Mouse (Mus musculus) embryonic stem cell, embryonic (primary cell): ENCODE results near the gene Ino80e.

Source experiments
- CTCF ChIA-PET, 4 experiments: fragments of 300-600 bp in 2 of 4; fragments of 350-600 bp in 2 of 4; sonication (Branson Sonifier 250); formaldehyde crosslinking; loops; one replicate each; lab custom pipeline; 2022; ENCODE audit warnings: inconsistent platforms in 2 of 4; lab: Charles Lee
- POLR2A ChIA-PET, 4 experiments: fragments of 300-600 bp in 2 of 4; fragments of 350-600 bp in 2 of 4; sonication (Branson Sonifier 250); formaldehyde crosslinking; loops; one replicate each; lab custom pipeline; 2022; ENCODE audit warnings: antibody characterized with exemption in 4 of 4, inconsistent platforms in 1 of 4; lab: Charles Lee

Gene Ino80e

DNA sequence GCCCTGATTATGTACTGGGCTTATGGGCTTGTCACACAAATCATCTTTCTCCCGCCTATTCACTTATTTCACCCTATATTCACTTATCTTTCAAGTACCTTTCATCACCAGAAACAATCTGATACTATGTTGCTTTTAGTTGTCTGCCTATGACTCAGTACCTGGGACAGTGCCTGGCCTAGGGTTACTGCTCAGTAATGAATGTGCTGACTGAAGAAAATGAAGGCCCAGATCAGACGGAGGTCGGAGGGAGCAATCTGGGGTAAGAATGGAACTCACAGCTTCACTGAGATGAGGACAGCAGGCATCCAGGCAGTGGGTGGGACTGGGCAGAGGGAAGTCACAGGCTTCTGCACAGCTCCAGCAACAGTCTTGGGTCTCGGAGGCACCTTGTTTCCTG is 54.8 kb downstream of the Ino80e start:
- ChIA-PET POLR2A (interaction anchor here in 3 of 4 experiments (0.7 to 2.9 kb wide), 6 partner anchors 8 to 297 kb away, joined by 3 to 35 read pairs (median 5); partner anchors contain the start of gene Fam57b (in 2 of the 3)), CTCF (interaction anchor here in 1 of 4 experiments (1.1 kb wide), 1 partner anchor 8 kb away, joined by 5 read pairs; no protein-coding TSS in a partner anchor)

DNA sequence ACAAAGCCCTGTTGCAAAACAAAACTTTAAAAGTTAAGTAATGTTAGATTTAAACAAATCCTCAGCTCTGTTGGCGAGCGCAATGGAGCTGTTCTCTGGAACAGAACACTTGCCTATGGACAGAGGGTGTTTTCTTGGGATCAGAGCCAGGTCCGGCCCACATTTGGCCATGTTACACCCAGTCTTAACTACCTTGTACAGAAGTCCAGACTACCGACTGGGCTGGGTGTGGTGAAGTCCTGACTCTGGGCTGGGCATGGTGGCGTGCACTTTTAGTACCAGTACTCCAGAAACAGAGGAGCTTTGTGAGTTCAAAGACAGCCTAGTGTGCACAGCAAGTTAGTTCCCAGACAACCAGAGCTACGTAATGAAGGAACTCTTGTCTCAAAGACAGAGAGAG is 55.2 kb downstream of the Ino80e start:
- ChIA-PET CTCF (interaction anchor here in 2 of 4 experiments (0.6 to 1.1 kb wide), 3 partner anchors 7 to 207 kb away, joined by 3 to 5 read pairs (median 4); partner anchors contain the start of gene Mvp (in 1 of the 2)), POLR2A (interaction anchor here in 2 of 4 experiments (0.7 to 2.9 kb wide), 4 partner anchors 8 to 22 kb away, joined by 3 to 35 read pairs (median 5); partner anchors contain the start of gene Fam57b (in 1 of the 2))

DNA sequence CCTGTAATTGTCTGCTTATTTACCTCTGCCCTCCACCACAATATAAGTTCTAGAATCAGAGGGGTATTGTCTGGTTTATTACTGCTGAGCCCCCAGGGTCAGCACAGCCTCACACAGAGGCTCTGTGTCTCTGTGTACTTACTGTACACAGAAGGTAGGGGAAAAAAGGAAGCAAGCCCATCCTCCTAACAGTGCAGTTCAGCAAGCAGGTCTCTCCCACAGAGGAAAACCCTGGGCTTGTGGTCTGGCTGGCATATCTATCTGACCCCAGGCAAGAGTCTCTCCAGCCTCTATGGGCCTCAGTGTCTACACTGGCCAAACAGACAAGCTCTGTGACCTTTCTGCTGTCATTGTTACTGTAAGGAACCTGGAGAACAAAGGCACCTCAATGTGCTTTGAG is 58.4 kb downstream of the Ino80e start:
- ChIA-PET CTCF (interaction anchor here in 1 of 4 experiments (1.0 to 1.4 kb wide), 2 partner anchors 24 to 49 kb away, joined by 3 read pairs; no protein-coding TSS in a partner anchor), POLR2A (interaction anchor here in 2 of 4 experiments (0.6 to 1.4 kb wide), 3 partner anchors 11 to 22 kb away, joined by 3 read pairs; partner anchors contain the start of gene Tbx6 (in 1 of the 2))

DNA sequence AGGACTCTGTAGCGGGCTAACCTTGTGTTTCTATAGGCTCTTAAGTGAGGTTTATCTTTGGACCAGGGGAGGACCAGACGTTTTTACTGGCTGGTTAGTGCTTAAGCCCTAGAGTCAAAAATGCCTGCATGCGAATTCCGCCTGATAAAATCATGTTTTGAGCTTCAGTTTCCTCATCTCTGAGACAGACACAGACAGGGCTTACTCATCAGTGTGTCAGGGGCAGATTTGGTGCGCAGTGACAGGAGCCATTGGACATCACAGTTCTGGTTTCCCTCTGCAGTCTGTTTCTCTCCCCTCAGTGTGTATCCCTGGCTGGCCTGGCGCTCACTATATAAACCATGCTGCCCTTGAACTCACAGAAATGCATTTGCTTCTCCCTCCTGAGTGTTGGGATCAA is 59.0 kb downstream of the Ino80e start:
- POLR2A ChIA-PET = interaction anchor here in 2 of 4 experiments (0.6 to 1.4 kb wide), 3 partner anchors 10 to 22 kb away, joined by 3 read pairs; partner anchors contain the start of gene Tbx6 (in 1 of the 2)
- CTCF ChIA-PET = interaction anchor here in 1 of 4 experiments (1.0 to 1.4 kb wide), 2 partner anchors 23 to 48 kb away, joined by 3 read pairs; no protein-coding TSS in a partner anchor

DNA sequence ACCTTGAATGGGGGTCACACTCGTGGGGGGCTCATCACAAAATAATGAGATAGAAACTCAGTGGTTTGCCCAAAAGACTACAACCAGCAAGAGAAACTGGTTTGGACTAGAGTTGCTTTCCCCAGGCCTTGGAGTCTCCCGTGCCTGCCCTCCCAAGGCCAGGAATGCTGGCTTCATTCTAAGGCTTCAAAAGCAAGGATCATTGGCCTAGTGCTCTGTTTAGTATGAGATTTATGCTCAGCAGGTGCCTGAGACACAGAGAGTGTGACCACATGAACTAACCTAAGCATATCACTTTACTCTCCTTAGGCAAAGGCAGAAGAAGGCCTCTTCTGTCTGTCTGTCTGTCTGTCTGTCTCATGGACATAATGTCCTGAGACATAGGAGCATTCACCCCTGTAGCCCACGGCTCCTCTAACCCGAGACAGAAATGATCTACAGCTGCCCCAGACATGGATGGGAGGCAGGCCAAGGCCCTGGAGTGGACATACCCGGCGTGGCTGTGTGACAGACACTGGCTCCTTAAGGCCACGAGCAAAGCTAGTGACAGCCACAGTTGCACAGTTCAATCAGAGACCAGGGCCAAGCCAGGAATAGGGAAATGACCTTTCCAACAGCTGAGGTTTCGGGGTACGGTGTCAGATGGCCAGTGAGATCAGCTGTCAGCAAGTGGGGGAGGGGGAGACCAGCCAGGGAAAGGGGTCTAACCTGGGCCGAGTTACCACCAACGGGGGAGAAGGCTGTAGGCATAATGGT is 59.9 kb downstream of the Ino80e start:
- ChIA-PET CTCF (interaction anchor here in 1 of 4 experiments (1.4 kb wide), 1 partner anchor 47 kb away, joined by 3 read pairs; no protein-coding TSS in a partner anchor), POLR2A (no interaction called here)

DNA sequence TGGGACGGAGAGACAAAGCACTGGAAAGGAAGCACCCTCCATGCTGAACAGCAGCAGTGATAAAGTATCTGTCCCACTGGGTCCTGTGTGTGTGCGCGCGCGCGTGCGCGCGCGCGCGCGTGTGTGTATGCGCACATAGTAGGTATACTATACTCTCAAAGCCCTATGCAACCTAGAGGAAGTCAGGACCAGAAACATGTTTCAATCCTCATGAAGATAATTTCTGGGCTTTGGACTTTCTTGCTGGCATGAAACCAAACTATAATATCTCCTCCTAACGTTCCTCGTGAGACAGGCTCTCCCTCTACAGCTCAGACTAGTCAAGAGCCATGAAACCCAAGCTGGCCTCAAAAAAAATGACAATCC is 61.1 kb downstream of the Ino80e start:
- CTCF ChIA-PET = interaction anchor here in 2 of 4 experiments (1.0 to 2.6 kb wide), 2 partner anchors 21 kb away, joined by 3 to 17 read pairs; no protein-coding TSS in a partner anchor
- POLR2A ChIA-PET = interaction anchor here in 2 of 4 experiments (1.4 to 5.8 kb wide), 8 partner anchors 7 to 97 kb away, joined by 4 to 93 read pairs (median 17); partner anchors contain the start of genes Tbx6 (in 2 of the 2) and 4930451I11Rik (in 1 of the 2)
